Mouse (Mus musculus) neural tube, embryonic 11.5 days (tissue): Measurements from ENCODE around the gene Armc3. TPM values are rescaled to one million over a fixed set of nuclear protein-coding genes. Genes with fewer than 3 reads are reported as not detected.
"Not testable (repeated sequence)": the region's sequence is repeated elsewhere in the genome, so short reads cannot be mapped to it uniquely, and the experiment has no call there.

Experiments used
- ATAC-seq: fragments of 200-750 bp; cut with Nextera tagmentation; 2 replicates; pipeline ENCODE4 v1.8.0; 2017; ENCODE audit warnings: moderate number of reproducible peaks, mild to moderate bottlenecking, moderate TSS enrichment, moderate library complexity; ENCODE audit not compliant: insufficient read depth, low FRiP score, low TSS enrichment
- DNase-seq: peaks from one replicate; pipeline ENCODE4 v3.0.0-alpha.2; 2015; ENCODE audit warnings: low spot score
- H3K27ac ChIP-seq: fragments of 300-500 bp; sonication (generic); 2 replicates; pipeline ENCODE4 v1.5.1; 2014; ENCODE audit warnings: low read depth, mild to moderate bottlenecking, low read length
- H3K27me3 ChIP-seq: fragments of 300-500 bp; sonication (generic); 2 replicates; pipeline ENCODE4 v1.6.1; 2014; ENCODE audit warnings: mild to moderate bottlenecking, low read length, mixed read lengths; ENCODE audit not compliant: control insufficient read depth, insufficient read depth
- H3K36me3 ChIP-seq: fragments of 300-500 bp; sonication (generic); 2 replicates; pipeline ENCODE4 v1.6.1; 2014; ENCODE audit warnings: mild to moderate bottlenecking, low read length, moderate library complexity, mixed read lengths; ENCODE audit not compliant: control insufficient read depth, insufficient read depth
- H3K4me1 ChIP-seq: fragments of 300-500 bp; sonication (generic); 2 replicates; pipeline ENCODE4 v1.6.1; 2014; ENCODE audit warnings: low read length, mixed read lengths; ENCODE audit not compliant: control insufficient read depth, insufficient read depth
- H3K4me2 ChIP-seq: fragments of 300-500 bp; sonication (generic); 2 replicates; pipeline ENCODE4 v1.6.1; 2014; ENCODE audit warnings: low read depth, mild to moderate bottlenecking, moderate library complexity
- H3K4me3 ChIP-seq: fragments of 300-500 bp; sonication (generic); 2 replicates; pipeline ENCODE4 v1.5.1; 2014; ENCODE audit warnings: low read depth, low read length
- H3K9ac ChIP-seq: fragments of 300-500 bp; sonication (generic); 2 replicates; pipeline ENCODE4 v1.6.1; 2014; ENCODE audit warnings: mild to moderate bottlenecking, low read length
- H3K9me3 ChIP-seq: fragments of 300-500 bp; sonication (generic); 2 replicates; pipeline ENCODE4 v1.6.1; 2016; ENCODE audit warnings: low read length; ENCODE audit not compliant: control insufficient read depth
- WGBS: fragments of 180-500 bp; shearing (Covaris S2); extraction: QIAGEN DNeasy Blood & Tissue Kit; methylation state at CpG from one replicate; pipeline ENCODE4 v1.1.7; 2014; 5-methylcytosine and 5-hydroxymethylcytosine counted together
- polyA plus RNA-seq: library from polyadenylated mRNA; unstranded; fragments of >200 nt; fragmentation: Nextera tagmentation; extraction: Ambion mirVana; gene quantifications from 2 replicates; pipeline ENCODE4 v1.2.1, GENCODE M21; 2014

Gene Armc3
- polyA plus RNA-seq, 1 experiment from 2014 or later: 0.45 TPM

DNA sequence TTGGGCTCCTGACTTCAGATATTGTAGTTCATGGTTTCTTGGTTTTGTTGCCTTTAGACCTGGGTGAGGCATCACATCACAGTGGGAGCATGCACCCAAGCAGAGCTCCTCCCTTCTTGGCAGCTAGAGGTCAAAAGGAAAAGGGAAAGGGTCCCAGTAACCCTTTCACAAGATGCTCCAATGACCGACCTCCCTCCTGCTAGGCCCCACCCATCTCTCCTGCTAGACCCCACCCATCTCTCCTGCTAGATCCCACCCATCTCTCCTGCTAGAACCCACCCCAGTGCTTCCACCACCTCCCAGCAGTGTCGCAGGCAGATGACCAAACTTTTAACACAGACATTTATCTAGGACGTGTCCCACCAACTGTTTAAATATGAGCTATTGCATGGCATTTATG lies 93.3 kb downstream of the Armc3 start:
- Histone ChIP-seq H3K4me1 (no peaks in the 10 kb centered on the region), H3K4me2 (no peak overlapping the region), H3K9ac (no peak overlapping the region), H3K27ac (no peak overlapping the region), H3K9me3 (no peaks in the 10 kb centered on the region), H3K27me3 (no peaks in the 10 kb centered on the region), H3K36me3 (no peaks in the 10 kb centered on the region), H3K4me3 (no peak overlapping the region)
- DNase-seq (no peak), ATAC-seq (no peak)
- WGBS: 43% methylated on average over 3 of the region's 3 CpGs

- H3K9me3 ChIP-seq: no peaks in the 10 kb centered on the region
- no peaks in the 10 kb centered on the region for H3K36me3 ChIP-seq
- 81% methylated on average over 9 of the region's 9 CpGs for WGBS
- no peak overlapping the region for H3K27ac ChIP-seq
- H3K4me3 ChIP-seq: no peak overlapping the region
- ATAC-seq (no peak), DNase-seq (no peak)
- no peaks in the 10 kb centered on the region for H3K27me3 ChIP-seq
- no peaks in the 10 kb centered on the region for H3K4me1 ChIP-seq
- no peak overlapping the region for H3K4me2 ChIP-seq
- no peak overlapping the region for H3K9ac ChIP-seq
These were observed 101.4 kb downstream of the Armc3 start for GRCm38 (mm10) chr2:19300345-19301089.

DNA sequence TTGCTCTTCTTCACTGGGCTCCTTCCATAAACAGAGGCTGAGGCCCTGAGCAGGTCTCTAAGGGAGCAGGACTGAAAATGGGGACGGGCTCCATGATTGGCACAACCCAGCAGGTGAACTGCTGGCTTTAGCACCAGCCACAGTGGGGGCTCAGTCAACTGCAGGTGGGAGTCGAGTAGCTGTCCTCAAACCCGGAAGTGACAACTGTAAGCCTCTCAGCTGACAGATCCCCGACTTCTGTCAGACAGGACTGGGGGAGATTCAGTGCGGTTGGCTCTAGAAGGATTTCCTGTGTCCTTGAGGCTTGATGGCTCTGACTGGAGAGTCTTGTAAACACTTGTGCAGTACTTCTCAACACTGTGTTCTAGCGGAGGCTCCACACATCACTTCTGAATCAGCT lies 102.1 kb downstream of the Armc3 start:
- no peak for ATAC-seq
- Histone ChIP-seq H3K9ac (no peak overlapping the region), H3K4me1 (no peaks in the 10 kb centered on the region), H3K9me3 (no peaks in the 10 kb centered on the region), H3K4me3 (no peak overlapping the region), H3K27ac (no peak overlapping the region), H3K4me2 (no peak overlapping the region), H3K36me3 (no peaks in the 10 kb centered on the region), H3K27me3 (no peaks in the 10 kb centered on the region)
- 22% methylated on average over 6 of the region's 6 CpGs for WGBS
- DNase-seq: no peak

DNA sequence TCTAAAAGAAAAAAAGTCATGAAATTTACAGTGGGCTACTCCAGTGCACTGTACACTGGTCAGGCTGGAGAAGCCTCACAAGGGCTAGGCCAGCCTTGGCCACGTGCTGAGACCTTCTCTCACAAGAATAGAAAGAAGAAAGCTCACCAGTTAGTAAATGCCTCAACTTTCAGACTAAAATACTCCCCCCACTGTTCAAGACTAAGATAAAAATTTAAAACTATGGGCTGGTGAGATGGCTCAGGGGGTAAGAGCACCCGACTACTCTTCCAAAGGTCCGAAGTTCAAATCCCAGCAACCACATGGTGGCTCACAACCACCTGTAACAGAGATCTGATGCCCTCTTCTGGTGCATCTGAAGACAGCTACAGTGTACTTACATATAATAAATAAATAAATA lies 104.0 kb downstream of the Armc3 start:
- H3K27ac ChIP-seq: not testable (repeated sequence)

GRCm38 (mm10) chr2:19310498-19310897 lies 111.4 kb downstream of the Armc3 start:
- WGBS: 93% methylated on average over 3 of the region's 3 CpGs
- Histone ChIP-seq H3K36me3 (no peaks in the 10 kb centered on the region), H3K4me3 (no peak overlapping the region), H3K9me3 (0 out of 2 replicates have a peak, but pooled peaks cover 2% of the 10 kb centered on the region), H3K4me1 (no peaks in the 10 kb centered on the region), H3K27me3 (no peaks in the 10 kb centered on the region), H3K27ac (no peak overlapping the region), H3K4me2 (no peak overlapping the region), H3K9ac (no peak overlapping the region)
- DNase-seq (no peak), ATAC-seq (no peak)

More for the DNA sequence above, 104.0 kb downstream of the Armc3 start:
- H3K4me3 ChIP-seq, ATAC-seq, H3K36me3 ChIP-seq, H3K4me1 ChIP-seq, H3K27me3 ChIP-seq, DNase-seq, H3K9ac ChIP-seq, H3K9me3 ChIP-seq, H3K4me2 ChIP-seq: not testable (repeated sequence)
- 76% methylated on average over 3 of the region's 3 CpGs for WGBS

DNA sequence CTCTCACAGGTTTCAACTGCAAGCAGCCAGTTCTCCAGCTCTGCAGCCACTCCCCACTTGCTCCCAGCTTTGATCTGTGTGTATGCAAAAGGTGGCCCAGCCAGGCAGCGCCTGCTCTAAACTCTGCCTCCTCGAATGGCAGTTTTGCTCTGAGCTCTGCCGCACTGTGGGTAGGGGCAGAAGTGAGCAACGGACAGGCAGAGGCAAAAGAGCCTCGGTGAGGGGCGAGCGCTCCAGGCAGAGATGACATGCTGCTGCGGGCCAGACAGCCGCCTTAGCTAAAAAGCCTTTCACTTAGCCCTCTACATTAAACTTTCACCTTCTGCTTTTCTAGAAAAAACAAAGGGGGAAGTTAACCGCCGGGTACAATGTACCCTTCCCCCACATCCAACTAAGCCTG lies 117.0 kb downstream of the Armc3 start:
- Histone ChIP-seq H3K4me3 (no peak overlapping the region), H3K27me3 (no peaks in the 10 kb centered on the region), H3K4me1 (no peaks in the 10 kb centered on the region), H3K9me3 (0 out of 2 replicates have a peak, but pooled peaks cover 5% of the 10 kb centered on the region), H3K9ac (no peak overlapping the region), H3K36me3 (no peaks in the 10 kb centered on the region), H3K4me2 (no peak overlapping the region), H3K27ac (no peak overlapping the region)
- no peak for ATAC-seq
- WGBS: 48% methylated on average over 11 of the region's 11 CpGs
- no peak for DNase-seq

DNA sequence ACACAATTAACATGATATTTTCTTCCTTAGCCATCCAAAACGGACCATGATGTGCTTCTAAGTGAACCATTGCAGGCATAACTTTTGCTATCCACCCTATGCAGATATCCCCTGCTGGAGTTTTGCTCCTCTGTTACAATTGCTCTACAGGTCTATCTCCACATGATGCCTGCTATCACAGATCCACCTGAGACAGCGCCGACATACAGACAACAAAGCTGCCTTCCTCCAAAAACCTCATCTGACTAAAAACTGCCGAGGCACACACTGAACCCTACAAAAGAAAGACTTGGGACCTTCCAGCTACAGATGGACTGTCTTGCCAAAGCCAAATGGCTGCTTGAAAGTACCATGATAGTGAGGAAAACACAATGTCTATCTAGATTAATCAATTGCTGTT lies 117.6 kb downstream of the Armc3 start:
- H3K4me2 ChIP-seq: no peak overlapping the region
- H3K27ac ChIP-seq: no peak overlapping the region
- H3K9me3 ChIP-seq: 0 out of 2 replicates have a peak, but pooled peaks cover 5% of the 10 kb centered on the region
- WGBS: 78% methylated on average over 4 of the region's 4 CpGs
- no peaks in the 10 kb centered on the region for H3K36me3 ChIP-seq
- no peak for ATAC-seq
- H3K9ac ChIP-seq: no peak overlapping the region
- H3K4me1 ChIP-seq: no peaks in the 10 kb centered on the region
- no peak overlapping the region for H3K4me3 ChIP-seq
- no peaks in the 10 kb centered on the region for H3K27me3 ChIP-seq
- no peak for DNase-seq

- H3K4me2 ChIP-seq, ATAC-seq, H3K4me1 ChIP-seq, H3K9ac ChIP-seq, DNase-seq, H3K36me3 ChIP-seq, H3K9me3 ChIP-seq, H3K27ac ChIP-seq, H3K27me3 ChIP-seq, H3K4me3 ChIP-seq: not testable (repeated sequence)
- WGBS: 79% methylated on average over 2 of the region's 2 CpGs
These were observed 118.2 kb downstream of the Armc3 start for GRCm38 (mm10) chr2:19317151-19317812.

GRCm38 (mm10) chr2:19318499-19318898 lies 119.4 kb downstream of the Armc3 start:
- no peak for DNase-seq
- Histone ChIP-seq H3K4me1 (no peaks in the 10 kb centered on the region), H3K4me3 (no peak overlapping the region), H3K27me3 (no peaks in the 10 kb centered on the region), H3K36me3 (no peaks in the 10 kb centered on the region), H3K27ac (no peak overlapping the region), H3K9ac (no peak overlapping the region), H3K4me2 (no peak overlapping the region), H3K9me3 (0 out of 2 replicates have a peak, but pooled peaks cover 5% of the 10 kb centered on the region)
- ATAC-seq: no peak
- WGBS: 84% methylated on average over 4 of the region's 4 CpGs
